Mouse (Mus musculus) liver, postnatal 0 days (tissue): ENCODE data around the gene Gse1.

Experiments used
- CTCF ChIP-seq: sonication (generic); IDR thresholded peaks from 2 replicates; pipeline ENCODE4 v1.5.1; 2016; ENCODE audit warnings: antibody characterized with exemption, low read depth
- EP300 ChIP-seq: IDR thresholded peaks from 2 replicates; pipeline ENCODE4 v1.6.1; 2016; ENCODE audit warnings: antibody characterized with exemption, low read depth, mild to moderate bottlenecking

DNA sequence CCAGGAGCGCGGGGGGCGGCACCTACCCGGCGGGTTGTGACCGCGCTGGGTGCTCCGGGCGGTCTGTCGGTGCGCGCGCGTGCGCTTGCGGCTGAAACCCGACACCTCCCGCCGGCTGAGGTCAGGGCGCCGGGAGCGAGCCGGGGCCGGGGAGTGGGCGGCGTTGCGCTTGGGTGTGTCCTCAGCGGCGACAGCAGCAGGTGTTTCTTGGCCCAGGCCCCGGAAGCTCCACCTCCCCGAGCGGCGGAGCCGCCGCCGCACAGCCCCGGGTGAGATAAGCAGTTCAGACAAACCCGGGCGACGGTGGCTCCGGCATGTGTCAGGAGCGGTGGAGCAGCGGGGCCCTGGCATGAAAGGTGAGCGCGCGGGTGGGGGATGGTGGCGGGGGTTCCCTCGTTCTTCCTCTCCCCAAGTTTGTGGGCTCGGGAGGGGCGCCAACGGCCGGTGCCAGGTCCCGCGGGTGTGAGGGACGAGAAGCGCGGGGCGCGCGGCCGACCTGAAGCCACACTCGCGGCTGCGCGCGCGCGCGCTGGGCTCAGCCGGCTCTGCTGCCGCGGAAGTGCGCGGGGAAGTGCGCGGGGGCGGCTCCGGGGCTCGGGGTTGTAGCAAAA is 309.1 kb downstream of the Gse1 start:
- TF ChIP-seq CTCF = no peak
- TF ChIP-seq EP300 = no peak
